Mouse (Mus musculus): ENCODE results near the gene Gm5617. TPM values are rescaled to one million over a fixed set of nuclear protein-coding genes. Genes with fewer than 3 reads are reported as not detected.
"Not testable (repeated sequence)": the region's sequence is repeated elsewhere in the genome, so short reads cannot be mapped to it uniquely, and the experiment has no call there.

Gm5617 gene
- polyA plus RNA-seq, 1 experiment from 2014 or later, result 32.6 TPM

DNA sequence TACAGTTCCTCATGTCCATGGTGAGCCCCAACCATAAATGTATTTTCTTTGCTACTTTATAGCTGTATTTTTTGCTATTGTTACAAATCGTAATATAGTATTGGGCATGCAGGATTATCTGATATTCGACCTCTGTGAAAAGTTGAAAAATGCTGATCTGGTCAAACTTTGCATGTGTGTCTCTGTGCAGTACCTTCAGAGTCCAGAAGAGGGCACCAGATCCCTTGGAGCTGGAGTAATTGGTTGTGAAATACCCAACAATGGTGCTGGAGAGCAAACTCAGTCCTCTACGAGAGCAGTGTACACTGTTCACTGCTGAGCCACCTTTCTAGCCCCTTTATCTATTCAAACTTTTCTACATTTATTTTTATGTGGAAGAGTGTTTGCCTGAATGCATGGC, 28.4 kb upstream of the Gm5617 start:
- Histone ChIP-seq H3K36me3 (ENCODE audit: control insufficient read depth, insufficient read depth, low read length) (peaks cover 27% of the 10 kb centered on the region), H3K4me3 (ENCODE audit: low read depth, low read length) (no peak overlapping the region), H3K27me3 (replicated peaks; ENCODE audit: control insufficient read depth, insufficient read depth, low read length) (no peaks in the 10 kb centered on the region), H3K4me1 (replicated peaks; ENCODE audit: control insufficient read depth, insufficient read depth, low read length) (no peaks in the 10 kb centered on the region), H3K9ac (ENCODE audit: low read length) (no peak overlapping the region), H3K4me2 (ENCODE audit: low read length) (no peak overlapping the region), H3K27ac (ENCODE audit: low read depth) (no peak overlapping the region), H3K9me3 (ENCODE audit: control insufficient read depth, low read length) (no peaks in the 10 kb centered on the region)
- ATAC-seq (replicated peaks; ENCODE audit: low FRiP score, low TSS enrichment, low read depth) (no peak), DNase-seq (ENCODE audit: low spot score) (peak; percentile 83)
- 69% methylated on average over 3 of the region's 3 CpGs for WGBS

- DNase-seq (ENCODE audit: low spot score); H3K4me1 ChIP-seq (replicated peaks; ENCODE audit: control insufficient read depth, insufficient read depth, low read length); ATAC-seq (replicated peaks; ENCODE audit: low FRiP score, low TSS enrichment, low read depth); H3K27ac ChIP-seq (ENCODE audit: low read depth); H3K4me3 ChIP-seq (ENCODE audit: low read depth, low read length); H3K4me2 ChIP-seq (ENCODE audit: low read length); H3K27me3 ChIP-seq (replicated peaks; ENCODE audit: control insufficient read depth, insufficient read depth, low read length); H3K9me3 ChIP-seq (ENCODE audit: control insufficient read depth, low read length); H3K9ac ChIP-seq (ENCODE audit: low read length): not testable (repeated sequence)
- WGBS, result 96% methylated on average over 5 of the region's 5 CpGs
- H3K36me3 ChIP-seq (ENCODE audit: control insufficient read depth, insufficient read depth, low read length), result peaks cover 28% of the 10 kb centered on the region
These were observed 27.8 kb upstream of the Gm5617 start for GRCm38 (mm10) chr9:48467471-48467870.

DNA sequence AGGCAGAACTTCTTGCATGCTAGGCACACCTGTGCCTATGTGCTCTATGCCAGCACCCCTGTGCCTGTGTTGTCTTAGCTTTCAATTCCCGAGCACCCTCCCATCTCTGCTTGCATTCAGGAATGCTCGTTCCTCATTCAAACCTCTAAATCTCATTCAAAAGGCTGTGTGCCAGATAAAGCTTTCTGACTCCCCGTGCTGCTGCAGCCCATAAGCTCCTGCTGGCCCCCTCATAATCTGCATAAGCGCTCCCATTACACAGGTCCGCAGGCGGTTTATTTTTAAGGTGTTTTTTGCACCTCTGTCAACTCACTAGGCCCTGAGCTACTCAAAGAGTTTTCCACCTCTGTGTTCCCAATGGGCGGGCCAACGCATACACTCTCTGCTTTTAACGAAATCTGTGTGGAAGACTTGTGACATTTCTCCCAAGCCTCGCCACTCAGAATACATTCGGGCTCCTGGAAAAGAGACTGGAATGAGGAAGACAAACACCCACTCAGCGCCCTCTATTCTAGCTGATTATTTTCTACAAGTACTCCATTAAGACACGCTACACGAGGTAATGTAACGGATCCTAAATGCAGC, 22.7 kb upstream of the Gm5617 start:
- H3K27me3 ChIP-seq (replicated peaks; ENCODE audit: control insufficient read depth, insufficient read depth, low read length), result no peaks in the 10 kb centered on the region
- peaks cover 56% of the 10 kb centered on the region for H3K36me3 ChIP-seq (ENCODE audit: control insufficient read depth, insufficient read depth, low read length)
- DNase-seq (ENCODE audit: low spot score), result peak; percentile 4
- no peaks in the 10 kb centered on the region for H3K9me3 ChIP-seq (ENCODE audit: control insufficient read depth, low read length)
- H3K4me2 ChIP-seq (ENCODE audit: low read length), result no peak overlapping the region
- no peak overlapping the region for H3K4me3 ChIP-seq (ENCODE audit: low read depth, low read length)
- WGBS, result 87% methylated on average over 15 of the region's 15 CpGs
- H3K27ac ChIP-seq (ENCODE audit: low read depth), result no peak overlapping the region
- H3K4me1 ChIP-seq (replicated peaks; ENCODE audit: control insufficient read depth, insufficient read depth, low read length), result no peaks in the 10 kb centered on the region
- H3K9ac ChIP-seq (ENCODE audit: low read length), result no peak overlapping the region
- ATAC-seq (replicated peaks; ENCODE audit: low FRiP score, low TSS enrichment, low read depth), result no peak

DNA sequence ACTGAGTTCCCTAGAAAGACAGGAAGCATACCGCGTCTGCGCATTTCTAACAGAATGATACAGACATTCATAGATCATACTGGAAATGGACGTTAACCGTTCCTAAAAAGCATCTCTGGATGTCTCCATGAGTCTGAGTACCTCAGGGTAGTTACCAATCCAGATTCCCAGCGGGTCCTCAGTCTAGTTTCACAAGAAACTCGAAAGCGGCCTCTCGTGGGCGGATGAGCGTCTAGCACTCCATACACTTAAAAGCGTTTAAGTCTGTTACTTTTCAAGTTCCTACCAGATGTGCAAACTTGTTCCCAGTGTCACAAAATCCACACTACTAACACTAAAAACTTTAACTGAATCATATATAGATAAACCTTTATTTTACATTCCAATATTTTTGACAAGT, 22.1 kb upstream of the Gm5617 start:
- no peak overlapping the region for H3K27ac ChIP-seq (ENCODE audit: low read depth)
- peaks cover 50% of the 10 kb centered on the region for H3K36me3 ChIP-seq (ENCODE audit: control insufficient read depth, insufficient read depth, low read length)
- H3K9me3 ChIP-seq (ENCODE audit: control insufficient read depth, low read length), result no peaks in the 10 kb centered on the region
- peak; percentile 3 for DNase-seq (ENCODE audit: low spot score)
- no peaks in the 10 kb centered on the region for H3K4me1 ChIP-seq (replicated peaks; ENCODE audit: control insufficient read depth, insufficient read depth, low read length)
- WGBS, result 89% methylated on average over 12 of the region's 12 CpGs
- no peak for ATAC-seq (replicated peaks; ENCODE audit: low FRiP score, low TSS enrichment, low read depth)
- no peak overlapping the region for H3K9ac ChIP-seq (ENCODE audit: low read length)
- no peak overlapping the region for H3K4me3 ChIP-seq (ENCODE audit: low read depth, low read length)
- no peaks in the 10 kb centered on the region for H3K27me3 ChIP-seq (replicated peaks; ENCODE audit: control insufficient read depth, insufficient read depth, low read length)
- no peak overlapping the region for H3K4me2 ChIP-seq (ENCODE audit: low read length)

- H3K4me3 ChIP-seq (ENCODE audit: low read depth, low read length), result no peak overlapping the region
- no peaks in the 10 kb centered on the region for H3K27me3 ChIP-seq (replicated peaks; ENCODE audit: control insufficient read depth, insufficient read depth, low read length)
- WGBS, result 92% methylated on average over 9 of the region's 9 CpGs
- no peak overlapping the region for H3K27ac ChIP-seq (ENCODE audit: low read depth)
- H3K9me3 ChIP-seq (ENCODE audit: control insufficient read depth, low read length), result no peaks in the 10 kb centered on the region
- peaks cover under 1% of the 10 kb centered on the region; the same call in 1 of the 2 replicates for H3K4me1 ChIP-seq (replicated peaks; ENCODE audit: control insufficient read depth, insufficient read depth, low read length)
- peaks cover 48% of the 10 kb centered on the region for H3K36me3 ChIP-seq (ENCODE audit: control insufficient read depth, insufficient read depth, low read length)
- no peak overlapping the region for H3K4me2 ChIP-seq (ENCODE audit: low read length)
- H3K9ac ChIP-seq (ENCODE audit: low read length), result no peak overlapping the region
- DNase-seq (ENCODE audit: low spot score), result no peak
- no peak for ATAC-seq (replicated peaks; ENCODE audit: low FRiP score, low TSS enrichment, low read depth)
These were observed 20.9 kb upstream of the Gm5617 start for GRCm38 (mm10) chr9:48474367-48474766.

DNA sequence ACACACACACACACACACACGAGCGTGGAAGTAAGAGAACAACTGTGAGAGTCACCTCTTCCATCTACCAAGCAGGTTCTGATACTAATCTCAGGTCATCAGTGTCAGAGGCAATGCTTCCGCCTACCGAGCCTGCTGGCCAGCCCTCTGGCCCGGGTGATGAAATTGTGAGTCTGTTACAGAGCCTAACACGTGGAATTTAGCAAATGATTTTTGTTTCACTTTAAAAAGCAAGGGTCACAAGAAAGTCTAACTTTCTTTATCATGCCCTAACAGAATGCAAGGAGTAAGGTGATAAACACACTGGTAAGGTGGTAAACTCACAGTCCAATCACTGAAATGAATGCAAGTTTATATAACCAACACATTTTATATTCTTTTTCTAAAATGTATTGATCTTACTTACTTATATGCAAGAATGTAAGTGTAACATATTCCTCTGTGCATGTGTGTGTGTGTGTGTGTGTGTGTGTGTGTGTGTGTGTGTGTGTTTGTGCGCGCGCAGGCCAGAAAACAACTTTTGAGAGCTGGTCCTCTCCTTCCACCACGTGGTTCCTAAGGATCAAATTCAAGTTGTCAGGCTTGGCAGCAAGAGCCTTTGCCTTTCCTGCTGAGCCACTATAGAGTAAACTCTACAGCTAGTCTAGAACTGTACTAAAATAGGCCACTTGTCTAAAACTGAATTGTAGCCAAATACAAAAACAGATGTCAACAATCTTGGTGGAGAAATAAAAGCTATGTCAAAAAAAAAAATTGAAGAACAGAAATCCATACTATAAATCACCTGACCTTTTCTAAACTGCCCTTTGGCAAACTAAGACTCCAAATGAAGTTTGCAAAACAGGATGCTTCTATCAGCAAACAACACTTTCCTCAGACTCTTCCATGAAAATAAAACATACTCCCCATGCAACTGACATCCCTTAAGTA, 18.7 kb upstream of the Gm5617 start:
- ATAC-seq (replicated peaks; ENCODE audit: low FRiP score, low TSS enrichment, low read depth) (no peak), DNase-seq (ENCODE audit: low spot score) (no peak)
- no peak overlapping the region for H3K9ac ChIP-seq (ENCODE audit: low read length)
- H3K4me3 ChIP-seq (ENCODE audit: low read depth, low read length), result no peak overlapping the region
- H3K36me3 ChIP-seq (ENCODE audit: control insufficient read depth, insufficient read depth, low read length), result peaks cover 39% of the 10 kb centered on the region
- no peaks in the 10 kb centered on the region for H3K9me3 ChIP-seq (ENCODE audit: control insufficient read depth, low read length)
- no peak overlapping the region for H3K4me2 ChIP-seq (ENCODE audit: low read length)
- no peak overlapping the region for H3K27ac ChIP-seq (ENCODE audit: low read depth)
- 89% methylated on average over 10 of the region's 10 CpGs for WGBS
- H3K27me3 ChIP-seq (replicated peaks; ENCODE audit: control insufficient read depth, insufficient read depth, low read length), result no peaks in the 10 kb centered on the region
- peaks cover 5% of the 10 kb centered on the region; the same call in 1 of the 2 replicates for H3K4me1 ChIP-seq (replicated peaks; ENCODE audit: control insufficient read depth, insufficient read depth, low read length)

- Histone ChIP-seq H3K9me3 (ENCODE audit: control insufficient read depth, low read length) (no peaks in the 10 kb centered on the region), H3K4me2 (ENCODE audit: low read length) (no peak overlapping the region), H3K27me3 (replicated peaks; ENCODE audit: control insufficient read depth, insufficient read depth, low read length) (no peaks in the 10 kb centered on the region), H3K27ac (ENCODE audit: low read depth) (no peak overlapping the region), H3K4me3 (ENCODE audit: low read depth, low read length) (no peak overlapping the region), H3K9ac (ENCODE audit: low read length) (no peak overlapping the region), H3K36me3 (ENCODE audit: control insufficient read depth, insufficient read depth, low read length) (peaks cover 25% of the 10 kb centered on the region), H3K4me1 (replicated peaks; ENCODE audit: control insufficient read depth, insufficient read depth, low read length) (peaks cover 5% of the 10 kb centered on the region; the same call in 1 of the 2 replicates)
- no peak for DNase-seq (ENCODE audit: low spot score)
- no peak for ATAC-seq (replicated peaks; ENCODE audit: low FRiP score, low TSS enrichment, low read depth)
- 87% methylated on average over 4 of the region's 4 CpGs for WGBS
These were observed 16.4 kb upstream of the Gm5617 start for GRCm38 (mm10) chr9:48478808-48479207.

DNA sequence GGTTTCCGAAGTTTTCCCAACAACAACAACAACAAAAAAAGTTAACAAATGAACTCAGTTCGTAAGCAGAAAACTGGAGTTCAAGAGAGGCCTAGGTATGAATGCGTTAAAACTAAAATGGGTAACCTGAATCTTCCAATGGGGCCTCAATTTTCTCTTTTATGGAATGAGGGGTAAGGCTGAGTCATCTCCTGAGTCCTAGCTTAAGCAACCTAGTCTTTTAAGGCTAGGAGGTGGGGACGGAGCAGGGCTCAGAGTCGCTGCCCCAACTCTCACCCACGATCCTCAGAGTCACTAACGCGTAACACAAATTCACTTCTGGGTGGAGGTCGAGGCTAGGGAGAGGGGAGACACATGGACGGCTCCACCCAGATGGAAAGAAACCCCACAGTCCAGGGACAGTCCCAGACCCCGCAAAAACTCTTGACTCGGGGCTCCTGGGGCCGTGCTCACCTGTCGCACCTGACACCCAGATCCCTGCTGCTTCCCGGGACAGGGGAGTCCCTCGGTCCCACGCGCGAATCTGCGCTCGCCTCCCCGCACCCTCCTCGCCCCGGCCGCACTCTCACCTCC, 15.3 kb upstream of the Gm5617 start:
- Histone ChIP-seq H3K36me3 (ENCODE audit: control insufficient read depth, insufficient read depth, low read length) (peaks cover 20% of the 10 kb centered on the region), H3K9me3 (ENCODE audit: control insufficient read depth, low read length) (no peaks in the 10 kb centered on the region), H3K4me3 (ENCODE audit: low read depth, low read length) (peak overlapping the region; percentile 83), H3K27me3 (replicated peaks; ENCODE audit: control insufficient read depth, insufficient read depth, low read length) (no peaks in the 10 kb centered on the region), H3K27ac (ENCODE audit: low read depth) (no peak overlapping the region), H3K4me2 (ENCODE audit: low read length) (peak overlapping the region; percentile 83), H3K9ac (ENCODE audit: low read length) (peak overlapping the region; percentile 69), H3K4me1 (replicated peaks; ENCODE audit: control insufficient read depth, insufficient read depth, low read length) (peaks cover 5% of the 10 kb centered on the region; the same call in 1 of the 2 replicates)
- ATAC-seq (replicated peaks; ENCODE audit: low FRiP score, low TSS enrichment, low read depth) (peak; percentile 67; the same call in 1 of the 2 replicates), DNase-seq (ENCODE audit: low spot score) (no peak)
- WGBS, result 7% methylated on average over 25 of the region's 25 CpGs

All from intestine, embryonic 14.5 days (tissue).